Mouse (Mus musculus): ENCODE data around the gene Sntb2. TPM values are rescaled to one million over a fixed set of nuclear protein-coding genes. Genes with fewer than 3 reads are reported as not detected.
"Not testable (repeated sequence)": the region's sequence is repeated elsewhere in the genome, so short reads cannot be mapped to it uniquely, and the experiment has no call there.

Gene Sntb2
- polyA plus RNA-seq, 1 experiment from 2014 or later = 3.6 TPM

- no peak for ATAC-seq
- H3K27me3 ChIP-seq = no peaks in the 10 kb centered on the region
- no peak overlapping the region for H3K4me3 ChIP-seq
Observed at GRCm38 (mm10) chr8:106958212-106958611, 22.7 kb downstream of the Sntb2 start.

DNA sequence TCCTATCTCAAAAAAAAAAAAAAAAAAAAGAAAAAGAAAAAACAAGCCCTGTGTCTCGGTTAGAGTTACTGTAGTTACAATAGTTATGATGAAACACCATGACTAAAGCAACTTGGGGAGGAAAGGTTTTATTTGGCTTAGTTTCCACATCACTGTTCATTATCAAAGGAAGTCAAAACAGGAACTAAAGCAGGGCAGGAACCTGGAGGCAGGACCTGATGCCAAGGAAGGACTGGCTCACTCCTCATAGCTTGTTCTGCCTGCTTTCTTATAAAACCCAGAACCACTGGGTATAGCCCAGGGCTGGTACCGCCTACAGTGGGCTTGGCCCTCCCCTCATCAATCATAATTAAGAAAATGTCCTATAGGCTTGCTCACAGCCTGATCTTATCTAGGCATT, 24.1 kb downstream of the Sntb2 start:
- no peak overlapping the region for H3K4me3 ChIP-seq
- H3K36me3 ChIP-seq (ENCODE audit: poor library complexity, severe bottlenecking) = no peaks in the 10 kb centered on the region
- H3K27ac ChIP-seq = no peak overlapping the region
- H3K27me3 ChIP-seq = no peaks in the 10 kb centered on the region
- H3K4me1 ChIP-seq = no peaks in the 10 kb centered on the region
- 90% methylated on average over 2 of the region's 2 CpGs for WGBS
- no peak overlapping the region for H3K9ac ChIP-seq
- H3K4me2 ChIP-seq = no peak overlapping the region
- no peak for ATAC-seq
- no peaks in the 10 kb centered on the region for H3K9me3 ChIP-seq (replicated peaks)

More at GRCm38 (mm10) chr8:106958212-106958611, 22.7 kb downstream of the Sntb2 start:
- Histone ChIP-seq H3K4me2 (no peak overlapping the region), H3K27ac (no peak overlapping the region), H3K9me3 (replicated peaks) (no peaks in the 10 kb centered on the region), H3K9ac (no peak overlapping the region), H3K36me3 (ENCODE audit: poor library complexity, severe bottlenecking) (no peaks in the 10 kb centered on the region), H3K4me1 (no peaks in the 10 kb centered on the region)
- WGBS = 92% methylated on average over 3 of the region's 3 CpGs

- WGBS = 82% methylated on average over 3 of the region's 3 CpGs
- H3K4me2 ChIP-seq = no peak overlapping the region
- no peaks in the 10 kb centered on the region for H3K27me3 ChIP-seq
- no peak for ATAC-seq
- no peak overlapping the region for H3K9ac ChIP-seq
- H3K4me1 ChIP-seq = no peaks in the 10 kb centered on the region
- no peak overlapping the region for H3K4me3 ChIP-seq
- no peaks in the 10 kb centered on the region for H3K9me3 ChIP-seq (replicated peaks)
- H3K36me3 ChIP-seq (ENCODE audit: poor library complexity, severe bottlenecking) = no peaks in the 10 kb centered on the region
- H3K27ac ChIP-seq = no peak overlapping the region
Observed at GRCm38 (mm10) chr8:106962322-106962721, 26.8 kb downstream of the Sntb2 start.

DNA sequence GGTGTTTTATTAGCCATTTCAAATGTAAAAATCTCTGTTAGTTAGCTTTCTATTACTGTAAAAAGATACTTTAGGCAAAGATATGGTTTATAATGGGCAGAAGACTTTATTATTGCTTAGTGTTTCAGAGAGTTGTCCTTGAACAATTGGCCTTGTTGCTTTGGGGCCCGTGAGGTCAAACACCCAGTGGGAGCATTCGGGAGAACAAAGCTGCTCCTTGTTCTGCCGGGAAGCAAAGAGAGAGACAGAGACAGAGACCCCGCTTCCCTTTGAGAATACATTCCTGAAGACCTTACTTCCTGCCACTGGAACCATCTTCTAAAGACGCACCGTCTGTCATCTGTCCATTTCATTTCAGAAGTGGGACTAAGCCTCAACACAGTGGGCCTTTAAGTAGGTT, 27.8 kb downstream of the Sntb2 start:
- no peak for ATAC-seq
- no peaks in the 10 kb centered on the region for H3K9me3 ChIP-seq (replicated peaks)
- 25% methylated on average over 6 of the region's 6 CpGs for WGBS
- no peaks in the 10 kb centered on the region for H3K4me1 ChIP-seq
- no peak overlapping the region for H3K4me2 ChIP-seq
- no peak overlapping the region for H3K9ac ChIP-seq
- no peak overlapping the region for H3K4me3 ChIP-seq
- H3K27ac ChIP-seq = no peak overlapping the region
- H3K27me3 ChIP-seq = no peaks in the 10 kb centered on the region
- no peaks in the 10 kb centered on the region for H3K36me3 ChIP-seq (ENCODE audit: poor library complexity, severe bottlenecking)

GRCm38 (mm10) chr8:106964573-106964972, 29.0 kb downstream of the Sntb2 start:
- no peak overlapping the region for H3K4me3 ChIP-seq
- whole genome bisulfite sequencing = 74% methylated on average over 4 of the region's 4 CpGs
- H3K27me3 ChIP-seq = no peaks in the 10 kb centered on the region
- no peaks in the 10 kb centered on the region for H3K36me3 ChIP-seq (ENCODE audit: poor library complexity, severe bottlenecking)
- ATAC-seq = no peak
- H3K27ac ChIP-seq = no peak overlapping the region
- no peaks in the 10 kb centered on the region for H3K9me3 ChIP-seq (replicated peaks)
- no peak overlapping the region for H3K9ac ChIP-seq
- H3K4me1 ChIP-seq = no peaks in the 10 kb centered on the region
- no peak overlapping the region for H3K4me2 ChIP-seq

GRCm38 (mm10) chr8:106969964-106970363, 34.4 kb downstream of the Sntb2 start:
- no peak overlapping the region for H3K4me2 ChIP-seq
- no peak overlapping the region for H3K4me3 ChIP-seq
- H3K27me3 ChIP-seq = peaks cover 21% of the 10 kb centered on the region
- H3K36me3 ChIP-seq (ENCODE audit: poor library complexity, severe bottlenecking) = no peaks in the 10 kb centered on the region
- H3K4me1 ChIP-seq = no peaks in the 10 kb centered on the region
- 81% methylated on average over 3 of the region's 3 CpGs for WGBS
- ATAC-seq = no peak
- H3K9me3 ChIP-seq (replicated peaks) = no peaks in the 10 kb centered on the region
- H3K9ac ChIP-seq = no peak overlapping the region
- H3K27ac ChIP-seq = no peak overlapping the region

DNA sequence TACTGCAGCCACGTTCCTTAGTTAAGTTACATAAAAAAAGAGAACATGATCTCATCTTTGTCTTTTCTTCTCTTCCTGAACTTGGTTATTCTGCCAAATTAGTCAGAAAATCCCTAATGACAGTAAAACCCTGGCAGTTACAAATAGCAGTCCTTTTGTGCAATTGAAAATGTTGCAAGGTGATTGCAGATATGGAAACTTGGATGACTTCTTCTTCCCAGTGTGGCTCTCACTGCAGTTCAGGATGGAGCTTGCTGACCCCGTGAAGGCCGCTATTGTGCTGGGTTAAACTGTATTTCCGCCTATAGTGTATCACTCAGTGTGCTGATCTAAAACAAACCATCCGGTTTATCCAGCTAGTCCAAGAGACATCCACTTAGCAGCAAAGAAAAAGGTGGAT, 36.4 kb downstream of the Sntb2 start:
- Histone ChIP-seq H3K27ac (no peak overlapping the region), H3K4me2 (no peak overlapping the region), H3K36me3 (ENCODE audit: poor library complexity, severe bottlenecking) (no peaks in the 10 kb centered on the region), H3K4me1 (no peaks in the 10 kb centered on the region), H3K27me3 (peaks cover 40% of the 10 kb centered on the region), H3K4me3 (no peak overlapping the region), H3K9ac (no peak overlapping the region), H3K9me3 (replicated peaks) (no peaks in the 10 kb centered on the region)
- ATAC-seq = no peak
- 75% methylated on average over 5 of the region's 5 CpGs for WGBS

DNA sequence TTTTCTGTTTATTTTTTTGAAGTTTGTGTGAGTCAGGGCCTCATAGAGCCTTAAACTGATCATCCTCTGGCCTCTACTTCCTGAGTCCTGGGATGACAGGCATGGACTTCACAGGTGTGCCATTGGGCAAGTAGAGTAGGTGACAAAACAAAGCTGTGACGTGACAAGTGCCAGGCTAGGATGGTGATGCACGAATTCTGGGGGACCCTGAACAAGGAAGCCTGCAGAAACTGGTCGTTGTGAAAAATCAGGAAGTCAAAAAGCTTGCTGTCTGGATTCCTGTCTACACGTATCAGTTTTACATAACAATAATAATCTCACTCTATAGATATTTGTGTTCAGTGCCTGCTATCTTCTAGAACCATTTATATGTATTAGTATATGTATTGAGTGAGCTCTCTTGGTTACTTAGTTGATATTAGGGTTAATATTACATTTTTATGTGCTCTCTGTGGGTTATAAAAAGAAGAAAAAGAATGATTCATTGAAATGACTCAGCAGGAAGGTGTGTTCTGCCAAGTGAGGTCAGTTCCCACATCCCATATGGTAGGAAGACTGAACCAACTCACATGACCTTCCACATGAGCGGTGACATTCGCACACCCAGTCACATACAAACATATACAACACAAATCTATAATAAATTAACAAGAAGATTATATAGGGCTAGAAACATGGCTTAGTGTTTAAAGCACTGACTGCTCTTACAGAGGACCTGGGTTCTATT, 37.2 kb downstream of the Sntb2 start:
- no peak overlapping the region for H3K9ac ChIP-seq
- no peaks in the 10 kb centered on the region for H3K4me1 ChIP-seq
- H3K27me3 ChIP-seq = peaks cover 46% of the 10 kb centered on the region
- no peaks in the 10 kb centered on the region for H3K9me3 ChIP-seq (replicated peaks)
- no peak for ATAC-seq
- 90% methylated on average over 6 of the region's 6 CpGs for WGBS
- no peak overlapping the region for H3K4me3 ChIP-seq
- H3K4me2 ChIP-seq = no peak overlapping the region
- H3K27ac ChIP-seq = no peak overlapping the region
- no peaks in the 10 kb centered on the region for H3K36me3 ChIP-seq (ENCODE audit: poor library complexity, severe bottlenecking)

- H3K27ac ChIP-seq; H3K9ac ChIP-seq; ATAC-seq; H3K9me3 ChIP-seq (replicated peaks); H3K4me1 ChIP-seq; H3K4me2 ChIP-seq; H3K36me3 ChIP-seq (ENCODE audit: poor library complexity, severe bottlenecking); H3K4me3 ChIP-seq: not testable (repeated sequence)
- 93% methylated on average over 3 of the region's 3 CpGs for WGBS
- H3K27me3 ChIP-seq = peaks cover 48% of the 10 kb centered on the region
Observed at GRCm38 (mm10) chr8:106973526-106973925, 38.0 kb downstream of the Sntb2 start.

- no peak for ATAC-seq
- 69% methylated on average over 7 of the region's 7 CpGs for WGBS
- no peak overlapping the region for H3K9ac ChIP-seq
- H3K9me3 ChIP-seq (replicated peaks) = no peaks in the 10 kb centered on the region
- H3K4me1 ChIP-seq = peaks cover 16% of the 10 kb centered on the region
- peaks cover 52% of the 10 kb centered on the region for H3K27me3 ChIP-seq
- no peak overlapping the region for H3K4me3 ChIP-seq
- no peak overlapping the region for H3K27ac ChIP-seq
- no peaks in the 10 kb centered on the region for H3K36me3 ChIP-seq (ENCODE audit: poor library complexity, severe bottlenecking)
- no peak overlapping the region for H3K4me2 ChIP-seq
Observed at GRCm38 (mm10) chr8:106974754-106975153, 39.2 kb downstream of the Sntb2 start.

- H3K9ac ChIP-seq = no peak overlapping the region
- ATAC-seq = no peak
- peaks cover 55% of the 10 kb centered on the region for H3K27me3 ChIP-seq
- no peak overlapping the region for H3K27ac ChIP-seq
- no peaks in the 10 kb centered on the region for H3K36me3 ChIP-seq (ENCODE audit: poor library complexity, severe bottlenecking)
- H3K9me3 ChIP-seq (replicated peaks) = no peaks in the 10 kb centered on the region
- H3K4me3 ChIP-seq = no peak overlapping the region
- WGBS = 87% methylated on average over 2 of the region's 2 CpGs
- H3K4me2 ChIP-seq = no peak overlapping the region
- peaks cover 16% of the 10 kb centered on the region for H3K4me1 ChIP-seq
Observed at GRCm38 (mm10) chr8:106975764-106976163, 40.2 kb downstream of the Sntb2 start.

GRCm38 (mm10) chr8:106976436-106976835, 40.9 kb downstream of the Sntb2 start:
- H3K27ac ChIP-seq = no peak overlapping the region
- no peaks in the 10 kb centered on the region for H3K36me3 ChIP-seq (ENCODE audit: poor library complexity, severe bottlenecking)
- H3K4me2 ChIP-seq = no peak overlapping the region
- H3K9ac ChIP-seq = no peak overlapping the region
- peaks cover 16% of the 10 kb centered on the region for H3K4me1 ChIP-seq
- no peaks in the 10 kb centered on the region for H3K9me3 ChIP-seq (replicated peaks)
- WGBS = 89% methylated on average over 4 of the region's 4 CpGs
- peaks cover 59% of the 10 kb centered on the region for H3K27me3 ChIP-seq
- ATAC-seq = no peak
- no peak overlapping the region for H3K4me3 ChIP-seq

GRCm38 (mm10) chr8:106978755-106979251, 43.3 kb downstream of the Sntb2 start:
- WGBS = 9% methylated on average over 2 of the region's 2 CpGs
- Histone ChIP-seq H3K4me3 (no peak overlapping the region), H3K9me3 (replicated peaks) (no peaks in the 10 kb centered on the region), H3K4me2 (no peak overlapping the region), H3K4me1 (peaks cover 16% of the 10 kb centered on the region), H3K9ac (no peak overlapping the region), H3K27ac (no peak overlapping the region), H3K36me3 (ENCODE audit: poor library complexity, severe bottlenecking) (no peaks in the 10 kb centered on the region), H3K27me3 (peaks cover 67% of the 10 kb centered on the region)
- peak; percentile 92 for ATAC-seq
